Mouse (Mus musculus): ENCODE measurements around the gene Slc4a1.

The Slc4a1 gene

DNA sequence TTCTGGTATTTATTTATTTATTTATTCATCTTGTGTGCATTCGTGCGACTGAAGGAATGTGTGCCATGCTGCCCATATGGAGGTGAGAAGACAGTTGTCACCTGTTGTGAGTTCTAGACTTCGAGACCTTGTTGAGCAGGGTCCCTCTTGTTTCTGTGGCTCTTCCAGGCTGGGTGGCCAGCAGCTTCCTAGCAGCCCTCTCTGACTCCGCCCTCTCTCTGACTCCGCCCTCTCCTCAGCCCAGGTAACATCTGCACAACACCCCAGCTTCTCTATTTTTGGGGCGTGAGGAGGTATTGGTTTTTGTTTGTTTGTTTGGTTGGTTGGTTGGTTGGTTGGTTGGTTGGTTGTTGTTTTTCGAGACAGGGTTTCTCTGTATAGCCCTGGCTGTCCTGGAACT, 38.2 kb downstream of the Slc4a1 start:
- no peak for DNase-seq (ENCODE audit: extremely low read depth, low read depth, low spot score)

DNA sequence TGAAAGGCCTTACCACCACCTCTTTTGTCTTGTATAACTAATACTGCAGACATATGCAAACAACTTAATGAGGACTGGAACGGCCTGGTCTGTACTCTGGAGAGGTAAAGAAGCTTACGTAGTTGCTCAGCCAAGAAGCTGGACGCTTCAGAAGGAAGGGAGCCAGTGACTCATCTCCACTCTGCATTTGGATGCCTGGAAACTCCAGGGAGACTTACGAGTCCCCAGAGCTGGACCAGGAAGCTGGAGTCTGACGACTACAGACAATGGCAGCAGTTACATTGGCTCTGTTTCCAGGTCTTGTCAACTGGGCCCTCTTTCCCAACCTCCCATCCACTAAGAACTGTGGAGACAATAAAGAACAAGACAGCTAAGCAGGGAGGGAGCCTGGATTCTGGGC, 38.8 kb downstream of the Slc4a1 start:
- DNase-seq (ENCODE audit: extremely low read depth, low read depth, low spot score), result no peak

- no peak for DNase-seq (ENCODE audit: extremely low read depth, low read depth, low spot score)
Measured at GRCm38 (mm10) chr11:102323516-102323915, 42.5 kb downstream of the Slc4a1 start.

DNA sequence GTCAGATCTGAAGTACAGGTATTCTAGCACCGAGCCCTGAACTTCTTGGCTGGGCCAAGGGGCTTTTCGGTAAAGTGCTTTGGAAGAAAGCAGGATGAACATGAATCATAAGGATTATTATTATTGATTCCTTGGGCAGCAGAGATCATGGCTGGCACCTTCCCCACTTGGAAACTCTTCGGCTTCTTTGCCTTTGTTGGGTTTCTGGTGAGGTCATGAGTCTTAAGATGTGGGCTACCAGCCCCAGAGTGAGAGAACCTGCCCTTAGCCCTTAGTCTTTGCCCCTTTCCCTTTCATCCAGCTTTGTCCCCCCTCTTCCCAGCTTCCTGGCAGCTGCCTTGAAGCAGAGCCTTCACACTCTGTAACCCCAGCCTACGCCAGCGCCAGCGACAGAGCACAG, 44.1 kb downstream of the Slc4a1 start:
- DNase-seq (ENCODE audit: extremely low read depth, low read depth, low spot score), result no peak

- DNase-seq (ENCODE audit: extremely low read depth, low read depth, low spot score), result no peak
Measured at GRCm38 (mm10) chr11:102320686-102321005, 45.4 kb downstream of the Slc4a1 start.

DNA sequence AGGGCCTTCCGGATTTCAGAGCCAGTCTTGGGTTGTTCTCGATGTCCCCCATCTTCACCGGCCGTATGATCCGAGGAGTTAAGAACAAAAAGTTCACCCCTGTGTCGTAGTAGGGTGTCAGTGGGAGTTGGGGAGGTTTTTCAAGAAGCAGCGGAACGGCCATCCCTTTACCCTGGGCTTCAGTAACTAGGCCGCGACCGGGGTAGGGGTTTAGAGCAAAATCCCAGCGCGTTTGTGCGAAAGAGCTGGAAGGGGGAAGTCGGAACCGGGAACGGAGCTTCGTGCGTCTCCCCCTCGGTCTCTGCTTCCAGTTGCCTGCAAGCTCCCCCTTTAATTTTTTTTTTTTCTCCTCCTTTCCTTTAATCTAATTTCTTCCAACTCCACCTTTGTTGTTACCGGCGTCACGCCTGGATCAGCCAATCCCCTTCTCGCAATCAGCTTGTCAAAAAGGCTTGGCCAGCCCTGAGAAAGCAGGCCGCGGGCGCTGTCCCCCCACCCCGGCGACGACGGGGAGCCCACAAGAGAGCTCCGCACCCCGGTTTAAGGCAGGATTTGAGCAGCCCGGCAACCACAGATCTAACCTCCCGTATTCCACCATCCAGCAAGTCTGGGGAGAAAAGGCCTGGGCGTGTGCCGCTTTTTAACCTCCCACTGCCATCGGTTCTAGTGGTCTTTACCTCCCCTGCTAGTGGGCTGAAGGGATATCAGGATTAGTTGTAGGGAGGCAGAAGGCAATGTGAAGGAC, 45.9 kb downstream of the Slc4a1 start:
- DNase-seq (ENCODE audit: extremely low read depth, low read depth, low spot score), result no peak

DNA sequence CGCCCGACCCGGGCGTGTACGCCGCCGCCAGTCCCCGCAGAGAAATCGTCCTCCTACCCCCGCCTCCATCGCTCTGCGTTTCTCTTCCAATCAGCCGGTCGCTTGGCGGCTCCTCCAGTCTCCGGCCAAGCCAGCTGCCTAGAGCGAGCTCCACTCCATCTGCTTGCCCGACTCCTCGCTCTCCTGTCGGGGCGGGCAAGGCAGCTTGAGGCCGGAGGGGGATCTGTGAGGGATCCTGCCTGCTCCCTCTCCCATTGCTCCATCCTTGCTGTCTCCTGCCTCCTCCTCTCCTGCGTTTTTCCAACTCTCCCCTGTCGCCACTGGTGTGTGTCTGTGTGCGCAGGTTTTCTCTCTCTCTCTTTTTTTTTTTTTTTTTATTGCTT, 46.6 kb downstream of the Slc4a1 start, which contains the start of gene Ubtf:
Ubtf (minus strand) TSS at position 333 of the 383 bp plus-strand sequence.
- no peak for DNase-seq (ENCODE audit: extremely low read depth, low read depth, low spot score)

GRCm38 (mm10) chr11:102318576-102319409, 47.2 kb downstream of the Slc4a1 start:
- DNase-seq (ENCODE audit: extremely low read depth, low read depth, low spot score), result no peak

- no peak for DNase-seq (ENCODE audit: extremely low read depth, low read depth, low spot score)
Measured at GRCm38 (mm10) chr11:102317901-102318575, 48.0 kb downstream of the Slc4a1 start.

DNA sequence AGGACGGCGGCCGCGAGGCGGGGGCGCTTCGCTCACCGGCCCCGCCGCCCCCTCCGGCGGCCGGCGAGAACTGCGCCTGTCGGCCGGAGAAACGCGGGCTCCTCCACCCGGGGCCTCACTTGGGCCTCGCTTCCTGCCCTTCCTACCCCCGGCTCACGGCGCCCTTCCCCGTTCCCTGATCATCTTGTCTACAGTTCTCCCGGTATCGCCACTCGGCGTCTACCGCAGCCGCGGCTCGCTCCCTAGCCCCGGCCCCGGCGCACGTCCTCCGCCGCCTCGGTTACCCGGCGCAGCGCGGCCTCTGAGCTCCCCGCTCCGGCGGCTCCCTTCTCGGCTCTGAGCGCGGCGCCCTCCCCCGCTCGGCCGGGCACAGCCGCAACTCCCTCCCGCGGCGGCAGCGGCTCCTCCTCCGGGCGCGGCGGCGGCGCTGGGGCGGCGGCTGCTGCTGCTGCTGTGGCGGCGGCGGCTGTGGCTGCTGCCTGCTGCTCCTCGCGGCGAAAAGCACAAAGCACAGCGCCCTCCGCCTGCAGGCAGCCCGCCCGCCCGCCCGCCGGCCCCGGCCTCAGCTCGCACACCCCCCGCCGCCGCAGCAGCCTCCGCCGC, 48.6 kb downstream of the Slc4a1 start:
- DNase-seq (ENCODE audit: extremely low read depth, low read depth, low spot score), result no peak

DNA sequence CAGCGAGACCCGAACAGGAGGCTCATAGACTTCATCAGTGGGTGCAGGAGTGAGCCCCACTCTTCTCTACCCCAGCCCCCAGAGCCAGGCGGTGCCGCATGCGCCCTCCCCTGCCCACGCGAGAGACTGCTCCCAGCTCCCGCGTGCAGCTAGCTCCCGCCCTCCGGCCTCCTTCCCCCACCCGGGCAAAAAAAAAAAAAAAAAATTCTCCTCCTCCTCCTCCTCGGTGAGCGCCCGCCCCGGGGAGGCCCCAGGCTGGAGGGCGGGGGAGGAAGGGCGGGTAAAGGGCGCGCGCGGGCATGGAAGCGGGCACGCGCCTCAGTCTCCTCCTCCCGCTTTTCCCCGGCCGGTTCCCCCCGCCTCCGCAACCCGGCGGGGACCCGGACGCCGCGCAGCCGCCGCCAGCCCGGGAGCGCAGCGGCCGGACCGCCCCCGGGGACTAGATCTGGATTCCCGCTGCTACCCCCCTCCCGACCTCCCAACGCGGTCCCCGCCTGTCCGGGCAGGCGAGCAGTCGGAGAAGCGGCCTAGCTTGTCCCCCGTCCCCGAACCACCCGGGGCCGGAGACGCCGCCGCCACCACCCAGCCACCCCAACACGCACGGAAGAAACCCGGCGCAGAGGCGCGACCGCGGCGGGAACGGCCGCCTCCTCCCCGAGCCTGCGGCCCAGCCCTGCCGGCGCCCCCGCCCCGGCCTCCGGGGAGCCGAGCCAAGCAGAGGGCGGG, 49.3 kb downstream of the Slc4a1 start:
- DNase-seq (ENCODE audit: extremely low read depth, low read depth, low spot score), result no peak

DNA sequence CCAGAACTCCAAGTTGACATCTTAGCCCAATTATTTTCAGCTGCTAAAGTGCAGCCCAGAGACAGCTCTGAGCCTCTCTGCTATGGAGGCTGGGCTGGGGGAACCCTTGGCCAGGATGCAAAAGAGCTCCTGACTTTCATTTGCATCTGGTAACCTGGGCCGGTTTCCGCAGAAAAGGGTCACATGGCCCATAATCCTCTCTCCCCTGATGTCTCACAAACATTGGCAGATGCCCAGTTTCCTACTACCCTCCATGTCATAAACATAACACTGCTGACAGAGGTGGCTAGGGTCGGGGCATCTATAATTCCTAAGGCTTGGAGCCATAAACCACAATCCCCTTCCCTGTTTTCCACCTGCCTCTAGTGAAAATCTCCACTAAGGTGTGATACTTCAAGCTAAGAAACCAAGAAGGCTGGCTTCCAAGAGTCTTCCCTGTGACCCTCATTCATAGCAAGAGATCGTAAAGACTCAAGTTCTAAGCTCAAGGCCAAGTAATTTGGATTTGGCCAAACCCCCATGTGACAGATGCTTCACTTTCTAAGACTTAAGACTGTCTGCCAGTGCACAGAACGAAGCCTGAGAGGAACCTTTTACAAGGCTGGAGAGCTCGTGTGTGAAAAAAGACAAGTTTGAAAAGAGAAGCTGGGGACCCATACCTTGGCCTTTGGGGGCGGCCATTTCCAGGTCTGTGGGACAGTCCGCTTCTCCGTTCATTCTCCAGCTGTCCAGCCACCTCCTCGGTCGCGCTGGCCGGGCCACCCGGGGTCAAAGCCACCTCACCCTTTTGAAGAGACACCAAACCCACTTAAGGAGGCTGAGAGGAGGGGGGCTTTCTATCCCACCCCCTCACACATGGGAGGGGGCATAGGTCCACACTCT, 50.1 kb downstream of the Slc4a1 start:
- no peak for DNase-seq (ENCODE audit: extremely low read depth, low read depth, low spot score)

DNA sequence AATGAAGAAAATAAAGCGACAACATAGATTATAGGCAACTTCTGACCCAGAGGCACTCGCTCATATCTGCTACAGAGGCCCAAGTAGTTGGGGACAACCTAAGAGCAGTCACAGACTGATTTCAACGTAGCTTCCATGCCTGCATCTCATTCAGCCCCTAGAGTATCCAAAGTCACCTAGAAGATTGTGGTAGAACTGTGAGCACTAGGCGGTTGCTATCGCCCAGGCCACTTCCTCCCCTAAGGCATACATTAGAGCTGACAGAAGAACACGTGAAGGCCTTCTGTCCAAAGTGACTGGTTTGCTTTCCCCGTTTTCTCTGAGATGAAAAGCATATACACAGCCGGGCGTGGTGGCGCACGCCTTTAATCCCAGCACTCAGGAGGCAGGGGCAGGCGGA, 51.7 kb downstream of the Slc4a1 start:
- no peak for DNase-seq (ENCODE audit: extremely low read depth, low read depth, low spot score)

GRCm38 (mm10) chr11:102312586-102312985, 53.4 kb downstream of the Slc4a1 start:
- no peak for DNase-seq (ENCODE audit: extremely low read depth, low read depth, low spot score)

GRCm38 (mm10) chr11:102311966-102312365, 54.0 kb downstream of the Slc4a1 start:
- no peak for DNase-seq (ENCODE audit: extremely low read depth, low read depth, low spot score)

- DNase-seq (ENCODE audit: extremely low read depth, low read depth, low spot score), result no peak
Measured at GRCm38 (mm10) chr11:102310768-102311695, 55.0 kb downstream of the Slc4a1 start.

GRCm38 (mm10) chr11:102309821-102310617, 56.0 kb downstream of the Slc4a1 start:
- no peak for DNase-seq (ENCODE audit: extremely low read depth, low read depth, low spot score)

- no peak for DNase-seq (ENCODE audit: extremely low read depth, low read depth, low spot score)
Measured at GRCm38 (mm10) chr11:102308979-102309378, 57.0 kb downstream of the Slc4a1 start.

All from fat pad, adult 2 months (tissue).